Mouse (Mus musculus): ENCODE measurements around the gene Gm18596.
"Not testable (repeated sequence)": the region's sequence is repeated elsewhere in the genome, so short reads cannot be mapped to it uniquely, and the experiment has no call there.

The Gm18596 gene

GRCm38 (mm10) chr10:77741924-77742688, at the start of gene Gm18596:
Gene Gm18596 (minus strand): TSS chr10:77742638.
- DNase-seq (ENCODE audit: low spot score), result not testable (repeated sequence)

GRCm38 (mm10) chr10:77788621-77789020, 46.2 kb upstream of the Gm18596 start:
- no peak for DNase-seq (ENCODE audit: low spot score)

- DNase-seq (ENCODE audit: low spot score), result not testable (repeated sequence)
These were observed 45.4 kb upstream of the Gm18596 start, which contains the start of gene Gm7137 for GRCm38 (mm10) chr10:77787876-77788275. Gene Gm7137 (minus strand): TSS chr10:77788200.

- not testable (repeated sequence) for DNase-seq (ENCODE audit: low spot score)
These were observed 41.0 kb upstream of the Gm18596 start for GRCm38 (mm10) chr10:77783396-77783795.

GRCm38 (mm10) chr10:77782442-77782841, 40.0 kb upstream of the Gm18596 start, which contains the start of gene Gm3250:
Gene Gm3250 (minus strand): TSS chr10:77782542.
- DNase-seq (ENCODE audit: low spot score), result not testable (repeated sequence)

GRCm38 (mm10) chr10:77776844-77777243, 34.4 kb upstream of the Gm18596 start, which contains the start of gene Gm7138:
Gene Gm7138 (minus strand): TSS chr10:77776944.
- DNase-seq (ENCODE audit: low spot score), result not testable (repeated sequence)

GRCm38 (mm10) chr10:77772142-77772541, 29.7 kb upstream of the Gm18596 start:
- DNase-seq (ENCODE audit: low spot score), result not testable (repeated sequence)

GRCm38 (mm10) chr10:77771225-77771624, 28.8 kb upstream of the Gm18596 start, which contains the start of gene Gm3238:
Gene Gm3238 (minus strand): TSS chr10:77771325.
- not testable (repeated sequence) for DNase-seq (ENCODE audit: low spot score)

- DNase-seq (ENCODE audit: low spot score), result no peak
These were observed 27.3 kb upstream of the Gm18596 start for GRCm38 (mm10) chr10:77769727-77770126.

GRCm38 (mm10) chr10:77759582-77759981, 17.1 kb upstream of the Gm18596 start, which contains the start of gene Gm3233:
Gene Gm3233 (minus strand): TSS chr10:77759682.
- not testable (repeated sequence) for DNase-seq (ENCODE audit: low spot score)

- DNase-seq (ENCODE audit: low spot score), result no peak
These were observed 11.0 kb upstream of the Gm18596 start for GRCm38 (mm10) chr10:77753448-77753847.

- not testable (repeated sequence) for DNase-seq (ENCODE audit: low spot score)
These were observed 9.9 kb upstream of the Gm18596 start for GRCm38 (mm10) chr10:77752312-77752711.

- DNase-seq (ENCODE audit: low spot score), result not testable (repeated sequence)
These were observed 8.8 kb upstream of the Gm18596 start, which contains the start of gene Gm9736 for GRCm38 (mm10) chr10:77751254-77751653. Gene Gm9736 (minus strand): TSS chr10:77751354.

GRCm38 (mm10) chr10:77750686-77751085, 8.2 kb upstream of the Gm18596 start:
- DNase-seq (ENCODE audit: low spot score), result not testable (repeated sequence)

- no peak for DNase-seq (ENCODE audit: low spot score)
These were observed 3.5 kb downstream of the Gm18596 start for GRCm38 (mm10) chr10:77738929-77739328.

GRCm38 (mm10) chr10:77735928-77736327, 6.5 kb downstream of the Gm18596 start:
- no peak for DNase-seq (ENCODE audit: low spot score)

GRCm38 (mm10) chr10:77729241-77729640, 13.2 kb downstream of the Gm18596 start:
- no peak for DNase-seq (ENCODE audit: low spot score)

- no peak for DNase-seq (ENCODE audit: low spot score)
These were observed 14.2 kb downstream of the Gm18596 start for GRCm38 (mm10) chr10:77728280-77728679.

GRCm38 (mm10) chr10:77726186-77726585, 16.3 kb downstream of the Gm18596 start, which contains the start of gene Gm10100:
Gene Gm10100 (plus strand): TSS chr10:77726486.
- no peak for DNase-seq (ENCODE audit: low spot score)

- DNase-seq (ENCODE audit: low spot score), result no peak
These were observed 17.6 kb downstream of the Gm18596 start for GRCm38 (mm10) chr10:77724855-77725254.

GRCm38 (mm10) chr10:77720299-77720698, 22.1 kb downstream of the Gm18596 start, which contains the start of gene Krtap12-1:
Gene Krtap12-1 (plus strand): TSS chr10:77720599.
- not testable (repeated sequence) for DNase-seq (ENCODE audit: low spot score)

GRCm38 (mm10) chr10:77715507-77715906, 26.9 kb downstream of the Gm18596 start, which contains the start of gene Gm10142:
Gene Gm10142 (plus strand): TSS chr10:77715807.
- DNase-seq (ENCODE audit: low spot score), result no peak

GRCm38 (mm10) chr10:77713734-77714133, 28.7 kb downstream of the Gm18596 start:
- no peak for DNase-seq (ENCODE audit: low spot score)

Data from ovary, postnatal 14 days (tissue).